Mouse (Mus musculus): ENCODE data around the gene Cysrt1.
A peak's percentile ranks its signal among the peaks of the same experiment; 100 is the strongest.

GRCm38 (mm10) chr2:25252331-25252730 is 10.1 kb upstream of the Cysrt1 start:
- TF ChIP-seq POLR2A (IDR thresholded peaks at IDR 0.05; ENCODE audit: borderline replicate concordance, insufficient read depth, low read length) (no peak), CTCF (IDR thresholded peaks at IDR 0.05; ENCODE audit: borderline replicate concordance, insufficient read depth, low read depth, low read length) (peak; percentile 45; the same call in 1 of the 2 replicates)

Data from cerebellum, adult 2 months (tissue).